Mouse (Mus musculus) G1E (cell line): Measurements from ENCODE around the gene Tmtc2.

ENCODE experiments used
- CTCF ChIP-seq: IDR thresholded peaks from 2 replicates; pipeline ENCODE4 v1.5.1; 2012; ENCODE audit warnings: low read depth, low read length, inconsistent platforms, mixed read lengths
- GATA1 ChIP-seq: IDR thresholded peaks from 2 replicates; pipeline ENCODE4 v1.6.1; 2012; ENCODE audit warnings: borderline replicate concordance, low read length, inconsistent platforms, mixed read lengths
- TAL1 ChIP-seq: conservative IDR thresholded peaks from 2 replicates; pipeline ENCODE4 v1.6.1; 2012; ENCODE audit warnings: low read depth, low read length, inconsistent platforms, mixed read lengths

DNA sequence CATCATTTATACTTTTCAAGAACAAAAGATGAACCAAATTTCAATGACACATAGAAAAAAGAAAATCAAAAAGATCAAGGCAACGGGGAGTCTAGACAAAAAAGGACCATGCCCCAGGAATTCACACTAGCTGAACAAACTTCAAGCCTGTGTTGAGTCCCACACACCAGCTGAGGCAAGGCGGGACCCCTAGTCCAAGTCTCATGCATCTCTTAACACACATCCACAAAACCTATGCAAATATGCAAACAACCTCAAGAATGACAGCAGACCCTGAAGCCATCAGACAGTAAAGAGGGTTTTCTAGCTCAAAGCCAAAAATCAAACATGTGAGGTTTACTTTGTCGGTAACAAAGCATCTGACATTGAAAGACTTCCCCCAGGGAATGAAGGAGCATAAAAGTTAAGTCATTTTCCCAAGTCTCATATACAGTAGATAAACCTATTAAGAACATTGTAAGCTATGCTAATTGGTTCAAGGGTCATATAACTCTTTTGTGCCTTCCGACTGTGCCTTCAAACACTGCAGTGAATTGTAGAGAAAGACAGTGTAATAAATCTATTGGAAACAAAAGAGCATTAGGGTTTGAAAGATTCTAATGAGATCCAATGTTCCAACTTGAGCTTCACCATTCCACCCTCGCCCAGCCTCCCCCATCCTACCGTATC lies 100.0 kb downstream of the Tmtc2 start:
- no peak for TF ChIP-seq CTCF
- TF ChIP-seq TAL1, result no peak
- TF ChIP-seq GATA1, result no peak
